Mouse (Mus musculus) E14TG2a.4 (cell line): ENCODE results near the gene Edc3.

ENCODE experiments used
- CTCF ChIP-seq: conservative IDR thresholded peaks from 2 replicates; pipeline ENCODE4 v1.5.1; 2014; ENCODE audit warnings: low read length
- NANOG ChIP-seq: IDR thresholded peaks from 2 replicates; pipeline ENCODE4 v1.6.1; 2014; ENCODE audit warnings: borderline replicate concordance, low read length, mixed read lengths

DNA sequence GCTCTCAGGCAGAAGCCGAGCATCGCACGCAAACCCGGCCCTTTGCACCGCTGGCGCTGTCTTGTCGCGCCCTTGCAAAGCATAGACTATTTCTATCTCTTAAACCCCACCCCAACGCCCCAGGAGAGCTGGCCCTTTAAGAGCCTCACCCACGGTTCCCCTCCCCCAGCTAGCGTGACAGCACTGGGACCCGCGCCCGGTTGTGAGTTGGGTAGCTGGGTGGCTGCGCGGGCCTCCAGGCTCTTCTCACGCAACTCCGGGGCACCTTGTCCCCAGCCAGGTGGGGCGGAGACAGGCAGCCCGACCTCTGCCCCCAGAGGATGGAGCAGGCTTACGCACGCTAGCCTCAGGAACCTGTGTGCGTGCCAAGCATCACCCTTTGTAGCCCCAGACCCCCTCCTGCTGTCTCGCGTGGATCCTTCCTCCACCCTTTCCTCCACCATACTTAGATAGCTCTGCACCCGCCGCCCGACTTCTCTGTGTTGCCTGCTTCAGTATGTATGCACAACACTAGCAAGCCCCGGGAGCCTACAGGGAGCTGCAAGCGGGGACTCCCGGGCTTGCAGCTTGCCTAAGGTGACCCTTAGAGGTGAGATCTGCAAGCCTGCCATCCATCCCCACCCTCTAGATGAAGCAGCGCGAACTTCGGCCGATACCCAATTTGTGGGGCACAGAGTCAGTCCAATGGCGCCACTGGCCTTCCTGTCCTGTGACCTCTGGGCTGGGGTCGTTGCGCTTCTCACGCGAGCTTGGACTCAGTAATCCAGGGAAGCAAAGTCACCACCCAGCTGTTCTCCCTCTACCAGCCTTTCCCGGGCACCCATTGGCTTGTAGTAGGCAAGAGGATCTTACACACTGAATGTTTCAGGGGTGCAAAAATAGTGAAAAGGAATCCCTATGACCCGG lies 11.7 kb upstream of the Edc3 start:
- no peak for TF ChIP-seq CTCF
- TF ChIP-seq NANOG = no peak
